Mouse (Mus musculus): ENCODE measurements around the gene Psmd2.
"Not testable (repeated sequence)": the region's sequence is repeated elsewhere in the genome, so short reads cannot be mapped to it uniquely, and the experiment has no call there.

GRCm38 (mm10) chr16:20668013-20668412, 16.6 kb downstream of the Psmd2 start, which contains the start of gene Eif4g1:
- not testable (repeated sequence) for TF ChIP-seq CTCF, POLR2A (IDR thresholded peaks at IDR 0.05; ENCODE audit: insufficient read depth, low read depth, low read length)

Measured in olfactory bulb, adult 2 months (tissue).